Mouse (Mus musculus) hindbrain, embryonic 11.5 days (tissue): ENCODE measurements at regions not wholly inside any gene's neighbourhood (a gene's known extent, or its start where the extent isn't known, plus 50 kb on each side); places are given as distances from the start of the nearest gene placed in this dataset.

Experiments
- ATAC-seq: fragments of 200-750 bp; cut with Nextera tagmentation; 2 replicates; pipeline ENCODE4 v1.8.0; 2017; ENCODE audit warnings: mild to moderate bottlenecking, moderate TSS enrichment, moderate library complexity; ENCODE audit not compliant: low FRiP score
- DNase-seq: peaks from one replicate; pipeline ENCODE4 v3.0.0-alpha.2; 2015; ENCODE audit warnings: low spot score
- H3K27ac ChIP-seq: fragments of 300-500 bp; sonication (generic); 2 replicates; pipeline ENCODE4 v1.5.1; 2014; ENCODE audit warnings: mild to moderate bottlenecking, low read depth, low read length
- H3K27me3 ChIP-seq: fragments of 300-500 bp; sonication (generic); 2 replicates; pipeline ENCODE4 v1.6.1; 2014; ENCODE audit warnings: mild to moderate bottlenecking, low read length, moderate library complexity, mixed read lengths; ENCODE audit not compliant: control insufficient read depth, insufficient read depth
- H3K36me3 ChIP-seq: fragments of 300-500 bp; sonication (generic); 2 replicates; pipeline ENCODE4 v1.6.1; 2014; ENCODE audit warnings: mild to moderate bottlenecking, low read length, moderate library complexity, mixed read lengths; ENCODE audit not compliant: control insufficient read depth, insufficient read depth
- H3K4me1 ChIP-seq: fragments of 300-500 bp; sonication (generic); replicated peaks from 2 replicates; pipeline ENCODE4 v1.6.1; 2014; ENCODE audit warnings: low read length, mixed read lengths; ENCODE audit not compliant: control insufficient read depth, insufficient read depth
- H3K4me2 ChIP-seq: fragments of 300-500 bp; sonication (generic); replicated peaks from 2 replicates; pipeline ENCODE4 v1.6.1; 2014; ENCODE audit warnings: mild to moderate bottlenecking, low read depth, low read length
- H3K4me3 ChIP-seq: fragments of 300-500 bp; sonication (generic); 2 replicates; pipeline ENCODE4 v1.5.1; 2014; ENCODE audit warnings: low read depth, low read length
- H3K9ac ChIP-seq: fragments of 300-500 bp; sonication (generic); 2 replicates; pipeline ENCODE4 v1.6.1; 2014; ENCODE audit warnings: low read depth, low read length
- H3K9me3 ChIP-seq: fragments of 300-500 bp; sonication (generic); 2 replicates; pipeline ENCODE4 v1.6.1; 2016; ENCODE audit warnings: low read length; ENCODE audit not compliant: control insufficient read depth
- WGBS: fragments of 180-500 bp; shearing (Covaris S2); extraction: QIAGEN DNeasy Blood & Tissue Kit; methylation state at CpG from one replicate; pipeline ENCODE4 v1.1.7; 2014; 5-methylcytosine and 5-hydroxymethylcytosine counted together

- ATAC-seq (no peak), DNase-seq (peak; percentile 3)
- H3K4me1 ChIP-seq = no peaks in the 10 kb centered on the region
- H3K27ac ChIP-seq = no peak overlapping the region
- no peak overlapping the region for H3K4me3 ChIP-seq
- no peak overlapping the region for H3K4me2 ChIP-seq
- no peaks in the 10 kb centered on the region for H3K36me3 ChIP-seq
- no peaks in the 10 kb centered on the region for H3K27me3 ChIP-seq
- H3K9ac ChIP-seq = no peak overlapping the region
- 85% methylated on average over 4 of the region's 4 CpGs for WGBS
- H3K9me3 ChIP-seq = no peaks in the 10 kb centered on the region
Measured at GRCm38 (mm10) chr19:14701116-14701515, 103.3 kb upstream of the Tle4 start.

GRCm38 (mm10) chr19:14695369-14695768 is 97.5 kb upstream of the Tle4 start:
- Histone ChIP-seq H3K4me2 (no peak overlapping the region), H3K4me1 (no peaks in the 10 kb centered on the region), H3K4me3 (no peak overlapping the region), H3K27me3 (no peaks in the 10 kb centered on the region), H3K36me3 (no peaks in the 10 kb centered on the region), H3K27ac (no peak overlapping the region), H3K9ac (no peak overlapping the region), H3K9me3 (no peaks in the 10 kb centered on the region)
- no peak for ATAC-seq
- DNase-seq = no peak
- WGBS = 88% methylated on average over 10 of the region's 10 CpGs

- no peak for ATAC-seq
- Histone ChIP-seq H3K9me3 (no peaks in the 10 kb centered on the region), H3K4me3 (no peak overlapping the region), H3K4me1 (no peaks in the 10 kb centered on the region), H3K36me3 (no peaks in the 10 kb centered on the region), H3K4me2 (no peak overlapping the region), H3K27me3 (no peaks in the 10 kb centered on the region), H3K9ac (no peak overlapping the region), H3K27ac (no peak overlapping the region)
- DNase-seq = no peak
Measured at GRCm38 (mm10) chr19:14692183-14692582, 94.3 kb upstream of the Tle4 start.

GRCm38 (mm10) chr19:14685628-14686027 is 87.8 kb upstream of the Tle4 start:
- DNase-seq (no peak), ATAC-seq (no peak)
- Histone ChIP-seq H3K27me3 (no peaks in the 10 kb centered on the region), H3K36me3 (no peaks in the 10 kb centered on the region), H3K4me1 (no peaks in the 10 kb centered on the region), H3K9ac (no peak overlapping the region), H3K27ac (no peak overlapping the region), H3K4me2 (no peak overlapping the region), H3K9me3 (no peaks in the 10 kb centered on the region), H3K4me3 (no peak overlapping the region)
- WGBS = 95% methylated on average over 1 of the region's 1 CpGs

- Histone ChIP-seq H3K9me3 (no peaks in the 10 kb centered on the region), H3K9ac (no peak overlapping the region), H3K27me3 (no peaks in the 10 kb centered on the region), H3K4me3 (no peak overlapping the region), H3K36me3 (no peaks in the 10 kb centered on the region), H3K4me1 (no peaks in the 10 kb centered on the region), H3K4me2 (no peak overlapping the region), H3K27ac (no peak overlapping the region)
- DNase-seq (no peak), ATAC-seq (no peak)
- 88% methylated on average over 3 of the region's 3 CpGs for WGBS
Measured at GRCm38 (mm10) chr19:14684669-14685068, 86.8 kb upstream of the Tle4 start.

- H3K9ac ChIP-seq = no peak overlapping the region
- WGBS = 81% methylated on average over 11 of the region's 11 CpGs
- H3K4me3 ChIP-seq = no peak overlapping the region
- no peak overlapping the region for H3K4me2 ChIP-seq
- no peaks in the 10 kb centered on the region for H3K4me1 ChIP-seq
- DNase-seq = no peak
- H3K36me3 ChIP-seq = no peaks in the 10 kb centered on the region
- no peaks in the 10 kb centered on the region for H3K9me3 ChIP-seq
- H3K27me3 ChIP-seq = no peaks in the 10 kb centered on the region
- no peak overlapping the region for H3K27ac ChIP-seq
- no peak for ATAC-seq
Measured at GRCm38 (mm10) chr19:14681306-14681705, 83.5 kb upstream of the Tle4 start.

- H3K27ac ChIP-seq = no peak overlapping the region
- H3K4me3 ChIP-seq = no peak overlapping the region
- no peaks in the 10 kb centered on the region for H3K4me1 ChIP-seq
- no peak overlapping the region for H3K4me2 ChIP-seq
- H3K27me3 ChIP-seq = no peaks in the 10 kb centered on the region
- DNase-seq (no peak), ATAC-seq (no peak)
- no peak overlapping the region for H3K9ac ChIP-seq
- H3K9me3 ChIP-seq = no peaks in the 10 kb centered on the region
- WGBS = 89% methylated on average over 2 of the region's 2 CpGs
- no peaks in the 10 kb centered on the region for H3K36me3 ChIP-seq
Measured at GRCm38 (mm10) chr19:14679776-14680175, 81.9 kb upstream of the Tle4 start.

GRCm38 (mm10) chr19:14678584-14678983 is 80.7 kb upstream of the Tle4 start:
- Histone ChIP-seq H3K27ac (no peak overlapping the region), H3K36me3 (no peaks in the 10 kb centered on the region), H3K4me2 (no peak overlapping the region), H3K27me3 (no peaks in the 10 kb centered on the region), H3K9ac (no peak overlapping the region), H3K4me1 (no peaks in the 10 kb centered on the region), H3K4me3 (no peak overlapping the region), H3K9me3 (no peaks in the 10 kb centered on the region)
- WGBS = 93% methylated on average over 4 of the region's 4 CpGs
- DNase-seq (no peak), ATAC-seq (no peak)

GRCm38 (mm10) chr19:14676929-14677328 is 79.1 kb upstream of the Tle4 start:
- no peak overlapping the region for H3K27ac ChIP-seq
- DNase-seq = no peak
- H3K9me3 ChIP-seq = no peaks in the 10 kb centered on the region
- no peak overlapping the region for H3K9ac ChIP-seq
- ATAC-seq = no peak
- H3K4me3 ChIP-seq = no peak overlapping the region
- no peak overlapping the region for H3K4me2 ChIP-seq
- H3K4me1 ChIP-seq = no peaks in the 10 kb centered on the region
- no peaks in the 10 kb centered on the region for H3K36me3 ChIP-seq
- 46% methylated on average over 2 of the region's 2 CpGs for WGBS
- H3K27me3 ChIP-seq = no peaks in the 10 kb centered on the region
